Mouse (Mus musculus) thymus, postnatal 4 days (tissue): ENCODE data around the gene Spsb3.
A peak's percentile ranks its signal among the peaks of the same experiment; 100 is the strongest.

Source experiments
- DNase-seq: peaks from one replicate; pipeline ENCODE4 v3.0.0; 2021

Spsb3 gene

GRCm38 (mm10) chr17:24897600-24897999, 11.2 kb downstream of the Spsb3 start:
- peak; percentile 18 for DNase-seq

GRCm38 (mm10) chr17:24898041-24898854, 11.8 kb downstream of the Spsb3 start:
- no peak for DNase-seq

- no peak for DNase-seq
These were observed 12.7 kb downstream of the Spsb3 start for GRCm38 (mm10) chr17:24899153-24899552.

GRCm38 (mm10) chr17:24900014-24900413, 13.6 kb downstream of the Spsb3 start:
- DNase-seq = no peak

- DNase-seq = no peak
These were observed 15.7 kb downstream of the Spsb3 start for GRCm38 (mm10) chr17:24902124-24902523.

GRCm38 (mm10) chr17:24902671-24903474, 16.4 kb downstream of the Spsb3 start:
- DNase-seq = peak; percentile 68

GRCm38 (mm10) chr17:24903767-24904166, 17.3 kb downstream of the Spsb3 start:
- no peak for DNase-seq

GRCm38 (mm10) chr17:24907591-24907990, 21.1 kb downstream of the Spsb3 start:
- DNase-seq = no peak

- DNase-seq = no peak
These were observed 27.5 kb downstream of the Spsb3 start for GRCm38 (mm10) chr17:24913984-24914383.

GRCm38 (mm10) chr17:24923246-24923645, 36.8 kb downstream of the Spsb3 start:
- DNase-seq = no peak

- no peak for DNase-seq
These were observed 43.1 kb downstream of the Spsb3 start for GRCm38 (mm10) chr17:24929506-24929905.

GRCm38 (mm10) chr17:24932431-24932830, 46.0 kb downstream of the Spsb3 start:
- DNase-seq = no peak

- DNase-seq = no peak
These were observed 46.7 kb downstream of the Spsb3 start for GRCm38 (mm10) chr17:24933163-24933562.

GRCm38 (mm10) chr17:24934926-24935325, 48.5 kb downstream of the Spsb3 start:
- DNase-seq = no peak

GRCm38 (mm10) chr17:24935666-24936065, 49.2 kb downstream of the Spsb3 start:
- DNase-seq = no peak

- peak; percentile 97 for DNase-seq
These were observed 50.1 kb downstream of the Spsb3 start, which contains the start of gene Mapk8ip3 for GRCm38 (mm10) chr17:24936259-24937237. Mapk8ip3 (minus strand) TSS chr17:24936977.

GRCm38 (mm10) chr17:24937266-24937665, 50.8 kb downstream of the Spsb3 start:
- DNase-seq = no peak
